ENCODE assay signal across 16 mouse cellular contexts in the genomic region with DNA sequence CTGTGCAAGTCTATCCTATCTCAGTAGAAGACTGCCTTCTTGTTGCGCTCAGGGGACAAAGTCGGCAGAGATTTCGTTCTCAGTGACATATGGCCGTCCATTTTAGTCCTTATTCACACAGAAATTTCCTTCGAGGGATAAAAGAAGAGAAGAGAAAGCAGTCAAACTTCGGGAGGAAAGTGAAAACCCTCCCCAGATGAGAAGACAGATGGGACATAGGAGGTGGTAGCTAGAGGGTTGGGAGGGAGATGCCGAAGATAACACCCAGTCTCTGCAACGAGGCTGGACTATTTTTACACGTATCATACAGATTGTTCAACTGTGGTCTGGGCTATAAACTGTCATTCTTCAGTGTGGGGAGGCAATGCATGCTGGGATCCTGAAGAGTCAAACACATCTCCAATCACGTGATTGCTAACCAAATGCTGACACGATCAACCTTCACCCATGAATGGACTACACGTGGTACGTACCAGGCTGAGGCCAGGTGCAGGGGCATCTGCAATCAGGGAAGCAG. TPM values are rescaled to one million over a fixed set of nuclear protein-coding genes. Genes with fewer than 3 reads are reported as not detected.
DNase-seq lines count a peak whose midpoint lies in the region; ATAC-seq and TF ChIP-seq lines count a peak whose summit lies in the region.
"Had no signal": no experiment of that assay in that cellular context is flagged by ENCODE, and none has a peak within 500 bp of the region (broad histone marks: within the 10 kb centered on the region; RNA-seq: fewer than 3 reads in every experiment).

No protein-coding gene starts in this region.

- no peaks in the 10 kb centered on the region for H3K9me3 ChIP-seq in midbrain, embryonic 14.5 days (ENCODE audit: control insufficient read depth, low read length)
- H3K9me3 ChIP-seq: hindbrain, embryonic 15.5 days; limb, embryonic 10.5 days; liver, embryonic 12.5 days; neural tube, embryonic 13.5 days had no signal

- no peak overlapping the region for H3K9ac ChIP-seq in midbrain, embryonic 14.5 days (replicated peaks; ENCODE audit: low read length)
- H3K9ac ChIP-seq: hindbrain, embryonic 15.5 days; liver, embryonic 12.5 days; neural tube, embryonic 13.5 days had no signal

- H3K4me3 ChIP-seq in thymus, adult 2 months (ENCODE audit: control insufficient read depth, insufficient read depth, low read length): no peak overlapping the region
- H3K4me3 ChIP-seq in midbrain, embryonic 14.5 days (replicated peaks; ENCODE audit: low read depth, low read length): no peak overlapping the region
- H3K4me3 ChIP-seq: heart, adult 2 months; hindbrain, embryonic 15.5 days; limb, embryonic 10.5 days; liver, embryonic 12.5 days; neural tube, embryonic 13.5 days had no signal

- no peaks in the 10 kb centered on the region for H3K27me3 ChIP-seq in thymus, adult 2 months (ENCODE audit: control insufficient read depth, insufficient read depth, low read length)
- no peaks in the 10 kb centered on the region for H3K27me3 ChIP-seq in midbrain, embryonic 14.5 days (ENCODE audit: control insufficient read depth, insufficient read depth, low read length)
- H3K27me3 ChIP-seq: hindbrain, embryonic 15.5 days; neural tube, embryonic 13.5 days; Patski had no signal

- no peak for TF ChIP-seq CTCF in thymus, adult 2 months (IDR thresholded peaks at IDR 0.05; ENCODE audit: borderline replicate concordance, control insufficient read depth, extremely low read depth, insufficient read depth, low read length, poor library complexity)

- no peaks in the 10 kb centered on the region for H3K36me3 ChIP-seq in thymus, adult 2 months (ENCODE audit: control insufficient read depth, insufficient read depth, low read length)
- H3K36me3 ChIP-seq in midbrain, embryonic 14.5 days (ENCODE audit: control insufficient read depth, insufficient read depth, low read length): no peaks in the 10 kb centered on the region
- H3K36me3 ChIP-seq: hindbrain, embryonic 15.5 days; limb, embryonic 10.5 days; liver, embryonic 12.5 days; neural tube, embryonic 13.5 days had no signal

- peak; percentile 5 for DNase-seq in thymus, adult 2 months
- DNase-seq in thymus, postnatal 4 days: no peak
- DNase-seq in frontal cortex, postnatal 14 days (ENCODE audit: low spot score in 2 of 2): peak; percentile 42 to 51
- peak; percentile 64 to 81 for DNase-seq in left cerebral cortex, postnatal 14 days (ENCODE audit: low spot score in 2 of 2)
- no peak for DNase-seq in midbrain, embryonic 14.5 days
- DNase-seq in cerebellum, adult 18-20 months: no peak
- DNase-seq: heart, adult 2 months; kidney, adult 2 months had no signal

- H3K27ac ChIP-seq in thymus, adult 2 months (ENCODE audit: control insufficient read depth, insufficient read depth, low read length): no peak overlapping the region
- H3K27ac ChIP-seq in midbrain, embryonic 14.5 days (replicated peaks; ENCODE audit: low read depth, low read length): no peak overlapping the region
- H3K27ac ChIP-seq: heart, adult 2 months; hindbrain, embryonic 15.5 days; limb, embryonic 10.5 days; liver, embryonic 12.5 days; neural tube, embryonic 13.5 days; stomach, postnatal 0 days had no signal

- TF ChIP-seq POLR2A in thymus, adult 2 months (IDR thresholded peaks at IDR 0.05; ENCODE audit: control insufficient read depth, extremely low read depth, insufficient read depth, low read length, poor library complexity): no peak

- H3K4me2 ChIP-seq in midbrain, embryonic 14.5 days (ENCODE audit: low read length): no peak overlapping the region
- H3K4me2 ChIP-seq: hindbrain, embryonic 15.5 days; liver, embryonic 12.5 days; neural tube, embryonic 13.5 days had no signal

- WGBS in thymus, adult 2 months: 30% methylated on average over 13 of the region's 13 CpGs
- 87% methylated on average over 13 of the region's 13 CpGs for WGBS in midbrain, embryonic 14.5 days

- intact Hi-C loops in left cerebral cortex, postnatal 14 days (cut with DNase I): loop anchor here (1.0 to 5.0 kb wide), 3 partner anchors 67 to 156 kb away; no protein-coding TSS in a partner anchor

- H3K4me1 ChIP-seq in thymus, adult 2 months (replicated peaks; ENCODE audit: control insufficient read depth, insufficient read depth, low read length): peaks cover 10% of the 10 kb centered on the region
- H3K4me1 ChIP-seq in midbrain, embryonic 14.5 days (ENCODE audit: control insufficient read depth, insufficient read depth, low read length): peaks cover 7% of the 10 kb centered on the region

- no peak for ATAC-seq in midbrain, embryonic 14.5 days (ENCODE audit: low FRiP score, low TSS enrichment)
- no peak for ATAC-seq in megakaryocyte progenitor cell, adult 5-6 weeks (replicated peaks; ENCODE audit: poor library complexity)
- ATAC-seq: liver, embryonic 12.5 days; Patski had no signal

RNA-seq across cellular contexts. Expression of a gene that starts 38.2 kb away (rescaled TPM):
- polyA plus RNA-seq in thymus, adult 2 months (2012; rRNA removed): 4.1 and 5.9 TPM in 2 replicates
- 1 to 10 TPM; 5.1 to 8.1 TPM for total RNA-seq in left cerebral cortex, postnatal 14 days (2021)
- polyA plus RNA-seq in midbrain, embryonic 14.5 days (2014; fragmentation: Nextera tagmentation; extraction: Ambion mirVana): 0.43 and 0.79 TPM in 2 replicates
- 0.17 and 0.57 TPM in 2 replicates for total RNA-seq in megakaryocyte progenitor cell, adult 5-6 weeks (2015)
- total RNA-seq in megakaryocyte progenitor cell, adult 5-6 weeks (2017): 0.10 and 0.29 TPM in 2 replicates
- total RNA-seq: monocyte, adult 5-6 weeks had no signal

Comparison
In these comparisons a context has a peak if more than half of its experiments do, and no peak if none do; other contexts are left out.
1. DNase-seq: peak in thymus, adult 2 months (single experiment), frontal cortex, postnatal 14 days (2 of 2) and left cerebral cortex, postnatal 14 days (2 of 2); none in thymus, postnatal 4 days (single experiment), midbrain, embryonic 14.5 days (single experiment) and cerebellum, adult 18-20 months (0 of 2).